Mouse (Mus musculus) liver, embryonic 11.5 days (tissue): ENCODE measurements around the gene Pgls. TPM values are rescaled to one million over a fixed set of nuclear protein-coding genes. Genes with fewer than 3 reads are reported as not detected.
A peak's percentile ranks its signal among the peaks of the same experiment; 100 is the strongest.

Experiments used
- ATAC-seq: fragments of 200-750 bp; cut with Nextera tagmentation; replicated peaks from 2 replicates; pipeline ENCODE4 v1.8.0; 2017; ENCODE audit warnings: moderate number of reproducible peaks, mild to moderate bottlenecking, moderate TSS enrichment, moderate library complexity; ENCODE audit not compliant: low FRiP score
- DNase-seq: peaks from one replicate; pipeline ENCODE4 v3.0.0-alpha.2; 2017; ENCODE audit warnings: low spot score
- H3K27ac ChIP-seq: fragments of 300-500 bp; sonication (generic); 2 replicates; pipeline ENCODE4 v1.5.1; 2014; ENCODE audit warnings: mild to moderate bottlenecking, low read depth, low read length, control low read depth
- H3K27me3 ChIP-seq: fragments of 300-500 bp; sonication (generic); replicated peaks from 2 replicates; pipeline ENCODE4 v1.6.1; 2014; ENCODE audit warnings: low read length, mixed read lengths; ENCODE audit not compliant: control insufficient read depth, insufficient read depth
- H3K36me3 ChIP-seq: fragments of 300-500 bp; sonication (generic); 2 replicates; pipeline ENCODE4 v1.6.1; 2014; ENCODE audit warnings: mild to moderate bottlenecking, low read length, moderate library complexity, mixed read lengths; ENCODE audit not compliant: control insufficient read depth, insufficient read depth
- H3K4me1 ChIP-seq: fragments of 300-500 bp; sonication (generic); replicated peaks from 2 replicates; pipeline ENCODE4 v1.6.1; 2014; ENCODE audit warnings: low read length, mixed read lengths; ENCODE audit not compliant: control insufficient read depth, insufficient read depth
- H3K4me2 ChIP-seq: fragments of 300-500 bp; sonication (generic); 2 replicates; pipeline ENCODE4 v1.6.1; 2014; ENCODE audit warnings: mild to moderate bottlenecking, control low read depth, moderate library complexity
- H3K4me3 ChIP-seq: fragments of 300-500 bp; sonication (generic); 2 replicates; pipeline ENCODE4 v1.5.1; 2014; ENCODE audit warnings: low read depth, low read length, control low read depth
- H3K9ac ChIP-seq: fragments of 300-500 bp; sonication (generic); 2 replicates; pipeline ENCODE4 v1.6.1; 2014; ENCODE audit warnings: low read depth, low read length, control low read depth
- H3K9me3 ChIP-seq: fragments of 300-500 bp; sonication (generic); 2 replicates; pipeline ENCODE4 v1.6.1; 2016; ENCODE audit warnings: low read length, inconsistent platforms, mixed read lengths; ENCODE audit not compliant: control insufficient read depth
- WGBS: fragments of 180-500 bp; shearing (Covaris S2); extraction: QIAGEN DNeasy Blood & Tissue Kit; methylation state at CpG from one replicate; pipeline ENCODE4 v1.1.7; 2014; 5-methylcytosine and 5-hydroxymethylcytosine counted together
- polyA plus RNA-seq: library from polyadenylated mRNA; unstranded; fragments of >200 nt; fragmentation: Nextera tagmentation; extraction: Ambion mirVana; gene quantifications from 2 replicates; pipeline ENCODE4 v1.2.1, GENCODE M21; 2014

Gene Pgls
- 200 TPM in 2 replicates for polyA plus RNA-seq

DNA sequence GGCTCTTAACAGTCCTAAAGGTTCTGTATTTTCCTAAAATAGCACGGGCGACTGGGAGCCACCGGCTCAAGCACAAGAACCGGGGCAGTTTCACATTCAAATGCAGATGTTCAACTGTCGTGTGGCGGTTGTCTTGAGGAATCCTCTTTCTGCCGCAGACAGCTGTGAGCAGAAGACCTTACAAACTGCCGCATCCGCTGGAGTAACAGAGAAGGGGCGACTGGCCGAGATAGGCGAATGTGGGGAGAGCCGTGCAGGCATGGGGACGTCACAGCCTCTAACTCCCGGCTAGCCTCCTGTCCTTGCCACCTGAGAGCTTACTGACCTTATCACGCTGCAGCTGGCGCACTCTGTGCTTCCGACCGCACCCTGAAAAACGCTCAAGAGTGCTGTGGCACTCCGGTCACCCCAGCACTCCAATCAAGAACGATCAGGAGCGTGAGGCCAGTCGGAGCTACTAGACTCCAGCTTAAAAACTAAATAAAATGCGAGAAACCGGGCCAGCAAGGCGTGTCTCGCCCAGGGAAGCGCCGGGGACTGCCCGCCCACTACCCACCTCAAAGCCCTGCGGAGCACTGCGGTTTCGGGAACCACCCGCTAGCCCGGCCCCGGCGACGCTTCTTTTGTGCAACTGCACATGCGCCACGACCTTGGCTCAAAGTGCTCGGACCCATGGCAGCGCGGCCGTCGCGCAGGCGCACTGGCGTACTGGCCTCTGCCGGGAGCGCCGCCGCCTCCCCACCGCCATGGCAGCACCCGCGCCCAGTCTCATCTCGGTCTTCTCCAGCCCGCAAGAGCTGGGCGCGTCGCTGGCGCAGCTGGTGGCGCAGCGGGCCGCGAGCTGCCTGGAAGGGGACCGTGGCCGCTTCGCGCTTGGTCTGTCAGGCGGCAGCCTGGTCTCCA, at the start of gene Pgls:
Gene Pgls, plus strand, starts transcription at position 706 of the 903 bp plus-strand sequence.
- WGBS: under 1% methylated on average over 71 of the region's 71 CpGs

DNA sequence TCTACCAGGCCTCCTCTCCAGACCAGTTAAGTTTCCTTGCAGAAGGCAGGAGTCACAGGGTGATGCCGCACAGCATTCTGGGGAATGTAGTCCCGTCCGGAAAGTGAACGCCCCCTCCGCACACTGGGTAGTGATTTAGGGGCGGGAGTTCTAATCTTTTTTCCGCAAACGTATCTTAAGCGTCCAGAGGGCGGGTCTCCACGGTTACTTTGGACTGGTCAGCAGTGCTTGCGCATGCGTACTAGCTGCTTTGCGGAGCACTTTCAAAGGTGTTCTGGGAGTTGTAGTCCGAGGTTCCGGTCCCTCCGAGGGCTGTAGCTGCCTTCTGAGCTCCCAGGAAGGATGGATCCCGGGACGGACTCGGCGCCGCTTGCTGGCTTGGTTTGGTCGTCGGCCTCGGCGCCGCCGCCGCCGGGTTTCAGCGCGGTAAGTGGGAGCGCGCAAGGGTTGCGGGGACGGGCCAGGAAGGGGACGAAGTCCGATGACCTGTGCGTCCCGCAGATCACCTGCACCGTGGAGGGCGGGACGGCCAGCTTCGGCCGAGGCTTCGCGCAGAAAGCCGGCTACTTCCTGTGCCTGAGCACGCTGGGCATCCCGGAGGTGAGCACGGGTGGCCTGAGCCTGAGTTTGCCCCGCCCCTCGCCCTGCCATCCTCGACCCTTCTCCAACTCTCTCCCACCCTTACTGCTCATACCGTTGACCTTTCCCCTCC, 49.2 kb upstream of the Pgls start, which contains the start of gene Mvb12a:
Gene Mvb12a, plus strand, starts transcription at position 291 of the 712 bp plus-strand sequence.
- Histone ChIP-seq H3K4me3 (peak within 1 kb of the TSS; percentile 86), H3K36me3 (peaks cover 14% of the 10 kb centered on the region), H3K9ac (peak within 1 kb of the TSS; percentile 77), H3K9me3 (no peaks in the 10 kb centered on the region), H3K4me2 (peak within 1 kb of the TSS; percentile 95), H3K27ac (peak within 1 kb of the TSS; percentile 53; the same call in 1 of the 2 replicates), H3K27me3 (no peaks in the 10 kb centered on the region), H3K4me1 (peaks cover 9% of the 10 kb centered on the region)
- ATAC-seq (peak; percentile 90), DNase-seq (peak; percentile 87)
- WGBS: under 1% methylated on average over 55 of the region's 55 CpGs

More for the DNA sequence above, at the start of gene Pgls:
- peak within 1 kb of the TSS; percentile 90 for H3K4me3 ChIP-seq
- ATAC-seq: peak; percentile 86
- no peaks in the 10 kb centered on the region for H3K36me3 ChIP-seq
- peak within 1 kb of the TSS; percentile 98 for H3K9ac ChIP-seq
- H3K27ac ChIP-seq: peak within 1 kb of the TSS; percentile 98
- DNase-seq: peak; percentile 95
- no peaks in the 10 kb centered on the region for H3K9me3 ChIP-seq
- H3K4me1 ChIP-seq: peaks cover 14% of the 10 kb centered on the region
- no peaks in the 10 kb centered on the region for H3K27me3 ChIP-seq
- peak within 1 kb of the TSS; percentile 78 for H3K4me2 ChIP-seq

GRCm38 (mm10) chr8:71543755-71544154, 48.2 kb upstream of the Pgls start:
- H3K9ac ChIP-seq: peak overlapping the region; percentile 77; the same call in 1 of the 2 replicates

DNA sequence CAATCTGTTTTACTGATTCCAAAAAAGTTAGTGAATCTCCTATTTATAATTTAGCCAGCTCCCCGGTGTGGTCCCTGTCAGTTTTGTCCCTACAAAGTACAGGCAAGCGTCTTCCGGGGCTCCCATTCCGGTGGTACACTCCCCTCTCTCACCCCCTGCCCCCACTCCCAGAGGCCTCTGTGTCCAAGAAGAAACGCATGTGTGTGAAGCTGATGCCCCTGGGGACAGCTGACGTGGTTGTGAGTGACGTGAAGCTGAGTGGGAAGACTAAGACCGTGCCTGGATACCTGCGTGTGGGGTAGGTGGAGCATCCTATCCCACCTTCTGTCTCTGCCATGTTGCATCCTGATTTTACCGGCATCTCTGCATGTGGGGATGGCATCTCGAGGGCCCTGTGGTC, 46.9 kb upstream of the Pgls start:
- H3K4me2 ChIP-seq: no peak overlapping the region
- peaks cover 9% of the 10 kb centered on the region for H3K4me1 ChIP-seq
- H3K36me3 ChIP-seq: peaks cover 18% of the 10 kb centered on the region
- H3K9me3 ChIP-seq: no peaks in the 10 kb centered on the region
- 88% methylated on average over 11 of the region's 11 CpGs for WGBS
- no peak overlapping the region for H3K4me3 ChIP-seq
- H3K27me3 ChIP-seq: no peaks in the 10 kb centered on the region
- no peak overlapping the region for H3K9ac ChIP-seq
- DNase-seq: no peak
- no peak overlapping the region for H3K27ac ChIP-seq
- no peak for ATAC-seq

More at GRCm38 (mm10) chr8:71543755-71544154, 48.2 kb upstream of the Pgls start:
- no peak for DNase-seq
- H3K27ac ChIP-seq: no peak overlapping the region
- no peak for ATAC-seq
- peaks cover 18% of the 10 kb centered on the region for H3K36me3 ChIP-seq
- no peaks in the 10 kb centered on the region for H3K27me3 ChIP-seq
- 79% methylated on average over 9 of the region's 9 CpGs for WGBS
- peak overlapping the region; percentile 95 for H3K4me2 ChIP-seq
- peaks cover 9% of the 10 kb centered on the region for H3K4me1 ChIP-seq
- no peaks in the 10 kb centered on the region for H3K9me3 ChIP-seq
- H3K4me3 ChIP-seq: peak overlapping the region; percentile 86

GRCm38 (mm10) chr8:71547590-71547989, 44.4 kb upstream of the Pgls start:
- H3K36me3 ChIP-seq: peaks cover 18% of the 10 kb centered on the region
- ATAC-seq (no peak), DNase-seq (no peak)
- H3K27ac ChIP-seq: no peak overlapping the region
- peaks cover 9% of the 10 kb centered on the region for H3K4me1 ChIP-seq
- WGBS: 81% methylated on average over 7 of the region's 7 CpGs
- H3K9ac ChIP-seq: no peak overlapping the region
- no peak overlapping the region for H3K4me3 ChIP-seq
- no peaks in the 10 kb centered on the region for H3K9me3 ChIP-seq
- H3K27me3 ChIP-seq: no peaks in the 10 kb centered on the region
- H3K4me2 ChIP-seq: no peak overlapping the region

- WGBS: 78% methylated on average over 7 of the region's 7 CpGs
- no peak for DNase-seq
- peaks cover 10% of the 10 kb centered on the region; the same call in 1 of the 2 replicates for H3K4me1 ChIP-seq
- ATAC-seq: no peak
- no peak overlapping the region for H3K9ac ChIP-seq
- H3K4me2 ChIP-seq: no peak overlapping the region
- no peak overlapping the region for H3K4me3 ChIP-seq
- H3K36me3 ChIP-seq: peaks cover 11% of the 10 kb centered on the region
- no peak overlapping the region for H3K27ac ChIP-seq
- H3K9me3 ChIP-seq: no peaks in the 10 kb centered on the region
- no peaks in the 10 kb centered on the region for H3K27me3 ChIP-seq
Observed at GRCm38 (mm10) chr8:71550754-71551153, 41.2 kb upstream of the Pgls start.

GRCm38 (mm10) chr8:71552770-71553169, 39.2 kb upstream of the Pgls start:
- WGBS: 64% methylated on average over 6 of the region's 6 CpGs
- Histone ChIP-seq H3K4me2 (no peak overlapping the region), H3K36me3 (peaks cover 4% of the 10 kb centered on the region), H3K4me3 (no peak overlapping the region), H3K27ac (no peak overlapping the region), H3K9ac (no peak overlapping the region), H3K27me3 (peaks cover 8% of the 10 kb centered on the region), H3K4me1 (peaks cover 10% of the 10 kb centered on the region; the same call in 1 of the 2 replicates), H3K9me3 (no peaks in the 10 kb centered on the region)
- ATAC-seq: no peak
- no peak for DNase-seq

GRCm38 (mm10) chr8:71554001-71554400, 38.0 kb upstream of the Pgls start:
- no peak overlapping the region for H3K9ac ChIP-seq
- peaks cover 17% of the 10 kb centered on the region for H3K4me1 ChIP-seq
- WGBS: 65% methylated on average over 6 of the region's 6 CpGs
- 0 out of 2 replicates have a peak overlapping the region, but pooled peaks have one; percentile 33 for H3K27ac ChIP-seq
- ATAC-seq (no peak), DNase-seq (no peak)
- H3K27me3 ChIP-seq: peaks cover 20% of the 10 kb centered on the region
- no peaks in the 10 kb centered on the region for H3K9me3 ChIP-seq
- H3K4me3 ChIP-seq: no peak overlapping the region
- no peaks in the 10 kb centered on the region for H3K36me3 ChIP-seq
- no peak overlapping the region for H3K4me2 ChIP-seq
